Mouse (Mus musculus) adrenal gland, adult 8-10 months (tissue): Measurements from ENCODE around the gene Crmp1. TPM values are rescaled to one million over a fixed set of nuclear protein-coding genes. Genes with fewer than 3 reads are reported as not detected.

ENCODE experiments used
- DNase-seq: peaks from one replicate; pipeline ENCODE4 v3.0.0; 2022
- total RNA-seq, 4 experiments: library from RNA; stranded (reverse); gene quantifications; 2 replicates each; pipeline ENCODE4 v1.2.4; 2022

Gene Crmp1
- 10 to 100 TPM; 10.4 to 17.7 (median 13.3) TPM for total RNA-seq

- DNase-seq = peak; percentile 25
Observed at GRCm38 (mm10) chr5:37241651-37242151, at the start of gene Crmp1. Crmp1 (plus strand) TSS chr5:37241940.

- DNase-seq = no peak
Observed at GRCm38 (mm10) chr5:37196196-37196595, 45.5 kb upstream of the Crmp1 start.

GRCm38 (mm10) chr5:37196666-37197250 lies 45.0 kb upstream of the Crmp1 start:
- no peak for DNase-seq

- DNase-seq = no peak
Observed at GRCm38 (mm10) chr5:37197423-37197822, 44.3 kb upstream of the Crmp1 start.

GRCm38 (mm10) chr5:37198011-37198688 lies 43.6 kb upstream of the Crmp1 start:
- no peak for DNase-seq

GRCm38 (mm10) chr5:37202285-37202684 lies 39.5 kb upstream of the Crmp1 start:
- no peak for DNase-seq

GRCm38 (mm10) chr5:37204886-37205285 lies 36.9 kb upstream of the Crmp1 start:
- no peak for DNase-seq

GRCm38 (mm10) chr5:37205420-37205819 lies 36.3 kb upstream of the Crmp1 start:
- DNase-seq = no peak

GRCm38 (mm10) chr5:37206364-37206763 lies 35.4 kb upstream of the Crmp1 start:
- DNase-seq = no peak

GRCm38 (mm10) chr5:37212938-37213708 lies 28.6 kb upstream of the Crmp1 start:
- DNase-seq = no peak

GRCm38 (mm10) chr5:37213709-37214103 lies 28.0 kb upstream of the Crmp1 start:
- no peak for DNase-seq

GRCm38 (mm10) chr5:37214614-37215013 lies 27.1 kb upstream of the Crmp1 start:
- DNase-seq = no peak

GRCm38 (mm10) chr5:37215276-37215675 lies 26.5 kb upstream of the Crmp1 start:
- peak; percentile 51 for DNase-seq

- DNase-seq = no peak
Observed at GRCm38 (mm10) chr5:37219615-37220014, 22.1 kb upstream of the Crmp1 start.

- DNase-seq = no peak
Observed at GRCm38 (mm10) chr5:37220575-37220974, 21.2 kb upstream of the Crmp1 start.

- DNase-seq = no peak
Observed at GRCm38 (mm10) chr5:37221563-37221962, 20.2 kb upstream of the Crmp1 start.

GRCm38 (mm10) chr5:37222316-37222715 lies 19.4 kb upstream of the Crmp1 start:
- DNase-seq = no peak

- DNase-seq = no peak
Observed at GRCm38 (mm10) chr5:37225708-37226107, 16.0 kb upstream of the Crmp1 start.

GRCm38 (mm10) chr5:37227956-37228680 lies 13.6 kb upstream of the Crmp1 start:
- DNase-seq = no peak

- DNase-seq = no peak
Observed at GRCm38 (mm10) chr5:37228894-37229293, 12.8 kb upstream of the Crmp1 start.

GRCm38 (mm10) chr5:37233010-37233557 lies 8.7 kb upstream of the Crmp1 start:
- DNase-seq = no peak

GRCm38 (mm10) chr5:37238654-37239053 lies 3.1 kb upstream of the Crmp1 start:
- no peak for DNase-seq
